Mouse (Mus musculus) embryo, embryonic 11.5 days (tissue): ENCODE measurements around the gene Epn1.
A peak's percentile ranks its signal among the peaks of the same experiment; 100 is the strongest.

Experiments
- DNase-seq: peaks from one replicate; pipeline ENCODE4 v3.0.0-alpha.2; 2012; ENCODE audit warnings: low read depth, low spot score

Gene Epn1

GRCm38 (mm10) chr7:5092381-5092780, 12.3 kb downstream of the Epn1 start:
- no peak for DNase-seq

- DNase-seq = no peak
These were observed 12.9 kb downstream of the Epn1 start for GRCm38 (mm10) chr7:5092831-5093510.

GRCm38 (mm10) chr7:5098769-5099168, 18.7 kb downstream of the Epn1 start:
- DNase-seq = no peak

- no peak for DNase-seq
These were observed 19.8 kb downstream of the Epn1 start for GRCm38 (mm10) chr7:5099796-5100195.

GRCm38 (mm10) chr7:5101066-5101663, 21.1 kb downstream of the Epn1 start:
- DNase-seq = no peak

- DNase-seq = no peak
These were observed 22.5 kb downstream of the Epn1 start for GRCm38 (mm10) chr7:5102564-5102963.

- no peak for DNase-seq
These were observed 28.2 kb downstream of the Epn1 start for GRCm38 (mm10) chr7:5108272-5108671.

GRCm38 (mm10) chr7:5109301-5109700, 29.3 kb downstream of the Epn1 start:
- DNase-seq = no peak

GRCm38 (mm10) chr7:5112701-5113100, 32.7 kb downstream of the Epn1 start:
- DNase-seq = no peak

GRCm38 (mm10) chr7:5116850-5117249, 36.8 kb downstream of the Epn1 start, which contains the start of gene Rfpl4:
Gene Rfpl4 (minus strand): TSS chr7:5116950.
- no peak for DNase-seq

GRCm38 (mm10) chr7:5125078-5125477, 45.0 kb downstream of the Epn1 start:
- DNase-seq = no peak

- peak; percentile 17 for DNase-seq
These were observed 45.7 kb downstream of the Epn1 start, which contains the start of gene Rasl2-9 for GRCm38 (mm10) chr7:5125549-5126406. Gene Rasl2-9 (minus strand): TSS chr7:5125950.
